Mouse (Mus musculus): Measurements from ENCODE around the gene Usp39.

- TF ChIP-seq POLR2A (IDR thresholded peaks at IDR 0.05; ENCODE audit: borderline replicate concordance, low read depth, low read length) (no peak), CTCF (IDR thresholded peaks at IDR 0.05; ENCODE audit: low read depth, low read length) (no peak)
Measured at GRCm38 (mm10) chr6:72383952-72384351, 39.0 kb upstream of the Usp39 start.
